Mouse (Mus musculus): ENCODE measurements around the gene Mars2.

Mars2 gene

GRCm38 (mm10) chr1:55217191-55217590 lies 19.8 kb upstream of the Mars2 start:
- in situ Hi-C loops (cut with MboI, MseI): no loop called here

DNA sequence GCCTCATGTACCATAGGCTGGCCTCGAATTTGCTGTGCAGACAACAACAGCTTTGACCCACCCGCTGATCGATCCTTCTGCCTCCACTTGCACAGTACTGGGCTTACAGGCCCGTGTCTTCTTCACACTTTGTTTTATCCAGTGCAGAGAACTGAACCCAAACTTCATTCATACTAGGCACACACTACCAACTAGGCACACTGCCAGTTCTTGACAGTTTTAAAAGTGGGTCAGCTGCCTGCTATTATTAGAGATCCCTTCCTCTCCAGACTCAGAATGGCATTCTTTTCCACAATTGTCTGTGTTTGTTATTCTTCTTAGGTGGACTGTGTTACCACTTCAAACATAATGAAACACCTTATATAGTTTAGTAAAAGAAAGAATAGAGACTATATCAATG lies 15.6 kb upstream of the Mars2 start:
- in situ Hi-C loops (cut with MboI, MseI): loop anchor here in 1 of 2 experiments (10.0 kb wide), 1 partner anchor 1917 kb away; no protein-coding TSS in a partner anchor

DNA sequence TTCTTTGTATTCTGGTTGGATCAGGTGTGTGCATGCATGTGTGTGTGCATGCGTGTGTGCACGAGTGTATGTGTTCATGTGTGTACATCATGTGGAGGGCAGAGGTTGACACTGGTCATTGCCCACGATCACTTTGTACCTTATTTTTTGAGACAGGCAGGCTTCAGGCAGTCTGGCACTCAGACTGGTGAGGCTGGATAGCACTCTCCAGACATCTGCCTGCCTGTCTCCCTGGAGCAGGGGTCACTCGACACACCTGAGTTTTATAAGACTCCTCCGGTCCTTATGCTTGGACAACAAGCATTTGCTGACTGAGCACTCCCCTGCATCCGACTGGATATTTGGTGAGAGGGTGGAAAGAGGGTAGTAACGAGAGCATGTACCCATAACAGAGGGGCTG lies 14.0 kb upstream of the Mars2 start:
- in situ Hi-C loops (cut with MboI, MseI): loop anchor here in 1 of 2 experiments (10.0 kb wide), 1 partner anchor 1918 kb away; no protein-coding TSS in a partner anchor

- in situ Hi-C loops (cut with MboI, MseI): loop anchor here in 1 of 2 experiments (10.0 kb wide), 1 partner anchor 1919 kb away; no protein-coding TSS in a partner anchor
Observed at GRCm38 (mm10) chr1:55224111-55224510, 12.9 kb upstream of the Mars2 start.

- in situ Hi-C loops (cut with MboI, MseI): loop anchor here in 1 of 2 experiments (10.0 kb wide), 1 partner anchor 1921 kb away; no protein-coding TSS in a partner anchor
Observed at GRCm38 (mm10) chr1:55225398-55225797, 11.6 kb upstream of the Mars2 start.

DNA sequence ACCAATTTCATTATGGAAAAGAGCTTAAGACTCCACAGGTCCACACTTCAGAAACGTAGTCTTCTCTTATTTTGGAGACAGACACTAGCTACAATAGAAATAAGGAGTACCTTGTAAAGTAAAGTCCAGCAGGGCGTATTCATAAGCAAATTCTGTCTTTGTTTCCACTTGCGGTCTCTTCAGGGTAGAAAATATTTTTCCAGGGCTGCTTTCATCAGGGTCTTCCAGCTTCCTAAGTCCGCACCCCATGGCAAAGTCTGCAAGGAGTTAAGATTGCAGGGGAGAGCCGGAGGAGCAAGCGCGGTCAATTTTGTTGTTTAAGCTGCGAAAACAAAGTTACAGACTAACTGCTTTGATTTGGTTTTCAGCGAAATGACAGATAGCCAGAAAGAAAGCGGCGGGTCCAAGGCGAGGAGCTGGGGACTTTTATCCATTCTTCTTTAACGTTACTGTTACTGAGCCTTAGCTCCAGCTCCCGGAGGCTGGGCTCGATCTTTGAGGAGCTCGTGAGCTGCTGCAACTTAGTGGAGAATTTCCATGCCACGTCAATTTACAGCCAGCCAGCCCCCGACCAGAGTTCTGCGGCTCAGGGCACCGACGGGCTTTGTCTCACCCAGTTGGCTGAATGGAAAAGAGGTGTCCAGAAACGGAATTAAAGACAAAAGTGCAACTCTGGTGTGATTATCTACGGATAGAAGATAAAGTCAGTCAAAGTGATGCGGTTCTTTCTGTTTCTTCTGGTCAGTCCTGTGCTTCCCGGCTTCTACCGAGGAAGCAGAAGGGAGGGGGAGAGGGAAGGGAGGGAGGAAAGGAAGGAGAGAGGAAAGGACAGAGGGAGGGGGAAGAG lies 10.7 kb upstream of the Mars2 start, which contains the start of gene Rftn2:
Gene Rftn2 (minus strand): TSS at position 772 of the 847 bp plus-strand sequence.
- in situ Hi-C loops (cut with MboI, MseI): loop anchor here in 1 of 2 experiments (10.0 kb wide), 1 partner anchor 1921 kb away; no protein-coding TSS in a partner anchor

DNA sequence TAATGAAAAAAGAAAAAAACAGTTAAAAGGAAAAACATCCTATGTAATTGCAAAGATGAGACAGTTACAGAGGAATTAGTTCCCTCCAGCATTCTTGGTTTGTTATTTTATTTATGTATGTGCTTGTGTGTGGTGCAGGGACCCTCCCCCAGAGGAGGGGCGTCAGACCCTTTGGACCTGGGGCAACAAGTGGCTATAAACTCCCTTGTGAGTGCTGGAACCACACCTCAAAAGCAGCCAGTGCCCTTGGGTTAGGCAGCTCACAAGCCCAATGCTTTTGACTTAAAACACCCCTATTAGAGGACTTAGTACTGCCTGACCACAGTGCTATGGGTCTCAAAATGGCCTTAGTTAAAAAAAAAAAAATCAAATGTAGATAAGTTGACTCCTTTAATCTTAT lies 9.6 kb upstream of the Mars2 start:
- in situ Hi-C loops (cut with MboI, MseI): loop anchor here in 1 of 2 experiments (10.0 kb wide), 1 partner anchor 1923 kb away; no protein-coding TSS in a partner anchor

GRCm38 (mm10) chr1:55228256-55228884 lies 8.6 kb upstream of the Mars2 start:
- in situ Hi-C loops (cut with MboI, MseI): loop anchor here in 1 of 2 experiments (10.0 kb wide), 1 partner anchor 1924 kb away; no protein-coding TSS in a partner anchor

GRCm38 (mm10) chr1:55234910-55235520 lies 2.0 kb upstream of the Mars2 start:
- in situ Hi-C loops (cut with MboI, MseI): loop anchor here in 1 of 2 experiments (5.0 kb wide), 1 partner anchor 147 kb away; no protein-coding TSS in a partner anchor

DNA sequence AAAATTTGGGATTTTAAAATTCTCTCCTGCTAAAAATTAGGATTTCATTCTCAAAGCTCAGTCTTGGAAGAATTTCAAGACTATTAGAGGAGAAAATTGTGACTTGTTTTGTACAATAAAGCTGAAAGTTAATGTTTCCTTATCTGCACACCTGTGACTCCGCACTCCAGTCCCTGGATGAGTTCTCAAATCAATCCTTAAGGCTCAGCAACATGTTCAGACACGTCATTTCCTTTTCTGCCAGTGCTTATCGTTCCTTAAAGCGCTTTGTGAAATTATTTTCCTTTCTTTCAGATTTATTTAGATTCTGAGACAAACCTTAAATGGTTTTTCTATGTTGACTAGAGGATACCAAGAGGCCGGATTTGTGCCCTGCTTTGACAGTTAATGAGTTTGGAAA lies 490 bp upstream of the Mars2 start:
- in situ Hi-C loops (cut with MboI, MseI): loop anchor here in 1 of 2 experiments (5.0 kb wide), 1 partner anchor 146 kb away; no protein-coding TSS in a partner anchor

- in situ Hi-C loops (cut with MboI, MseI): loop anchor here in 1 of 2 experiments (5.0 kb wide), 1 partner anchor 145 kb away; no protein-coding TSS in a partner anchor
Observed at GRCm38 (mm10) chr1:55237643-55238161, 725 bp downstream of the Mars2 start.

DNA sequence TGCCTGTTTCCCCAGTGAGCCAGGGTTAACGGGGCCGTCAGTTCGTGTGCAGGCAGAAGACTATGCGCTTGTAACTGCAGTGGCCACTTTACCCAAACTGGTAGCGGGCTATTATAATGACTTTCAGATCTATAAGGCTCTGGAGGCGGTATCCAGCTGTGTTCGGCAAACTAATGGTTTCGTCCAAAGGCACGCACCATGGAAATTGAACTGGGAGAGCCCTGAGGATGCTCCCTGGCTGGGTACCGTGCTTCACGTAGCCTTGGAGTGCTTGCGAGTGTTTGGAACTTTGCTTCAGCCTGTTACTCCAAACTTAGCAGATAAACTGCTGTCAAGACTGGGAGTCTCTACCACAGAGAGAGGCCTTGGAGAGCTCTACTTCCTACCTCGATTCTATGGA lies 1.5 kb downstream of the Mars2 start:
- in situ Hi-C loops (cut with MboI, MseI): loop anchor here in 1 of 2 experiments (5.0 kb wide), 1 partner anchor 144 kb away; no protein-coding TSS in a partner anchor

DNA sequence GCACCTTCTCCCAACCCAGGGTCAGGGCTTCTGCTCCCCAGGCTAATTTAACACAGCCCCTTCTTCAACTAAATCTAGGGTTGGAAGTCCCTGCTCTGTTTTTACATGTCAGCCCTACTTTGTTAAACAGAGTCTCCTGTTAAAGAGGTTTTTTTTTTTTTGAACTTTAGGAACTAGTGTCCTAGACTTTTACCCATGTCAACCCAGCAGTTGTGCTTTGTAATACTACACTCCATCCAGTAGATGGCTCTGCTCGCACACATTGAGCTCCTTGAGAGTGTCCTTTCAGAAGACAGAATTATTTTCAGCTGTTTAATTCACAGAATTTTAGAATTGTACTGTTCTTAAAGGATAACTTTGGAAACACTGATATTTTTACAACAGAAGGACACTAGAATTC lies 2.3 kb downstream of the Mars2 start:
- in situ Hi-C loops (cut with MboI, MseI): loop anchor here in 1 of 2 experiments (5.0 kb wide), 1 partner anchor 143 kb away; no protein-coding TSS in a partner anchor

GRCm38 (mm10) chr1:55246374-55246773 lies 9.4 kb downstream of the Mars2 start:
- in situ Hi-C loops (cut with MboI, MseI): no loop called here

- in situ Hi-C loops (cut with MboI, MseI): no loop called here
Observed at GRCm38 (mm10) chr1:55264385-55264784, 27.4 kb downstream of the Mars2 start.

GRCm38 (mm10) chr1:55265447-55265846 lies 28.5 kb downstream of the Mars2 start:
- in situ Hi-C loops (cut with MboI, MseI): no loop called here

DNA sequence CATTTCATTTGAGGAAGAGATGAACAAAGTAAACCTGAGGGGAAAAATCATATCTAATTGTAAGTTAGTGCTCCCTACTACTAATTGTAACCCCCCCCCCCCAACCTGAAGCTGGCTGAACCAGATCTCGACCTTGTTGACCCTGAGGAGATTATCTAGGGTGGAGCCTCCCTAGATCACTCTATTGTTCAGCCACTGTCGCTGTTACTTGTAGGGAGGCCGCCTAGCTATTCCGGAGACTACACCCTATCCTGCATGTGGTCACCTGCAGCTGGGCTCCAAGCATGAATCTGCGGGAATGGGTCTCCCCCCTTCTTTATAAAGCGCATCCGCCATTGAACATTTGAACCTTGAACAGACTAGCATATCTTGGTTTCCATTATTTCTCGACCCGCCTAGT lies 42.1 kb downstream of the Mars2 start:
- in situ Hi-C loops (cut with MboI, MseI): no loop called here

All from T-helper 17 cell (primary cell).